Mouse (Mus musculus): ENCODE data around the gene Samhd1.

DNA sequence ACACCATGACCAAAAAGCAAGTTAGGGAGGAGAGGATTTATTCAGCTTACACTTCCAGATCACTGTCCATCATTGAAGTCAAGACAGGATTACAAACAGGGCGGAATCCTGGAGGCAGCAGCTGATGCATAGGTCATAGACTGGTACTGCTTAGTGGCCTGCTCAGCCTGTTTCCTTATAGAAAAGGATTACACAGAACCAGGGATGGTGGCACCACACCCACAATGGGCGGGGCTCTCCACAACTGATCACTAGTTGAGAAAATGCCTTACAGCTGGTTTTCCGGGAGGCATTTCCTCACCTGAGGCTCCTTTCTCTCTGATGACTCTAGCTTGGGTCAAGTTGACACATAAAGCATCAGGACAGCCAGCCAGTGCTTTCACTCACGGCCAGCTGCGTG is 13.4 kb upstream of the Samhd1 start:
- TF ChIP-seq CTCF (IDR thresholded peaks at IDR 0.05; ENCODE audit: extremely low read depth, insufficient read depth, insufficient read length, insufficient replicate concordance) (no peak), POLR2A (IDR thresholded peaks at IDR 0.05; ENCODE audit: low read depth, low read length) (no peak)

Data from spleen, adult 2 months (tissue).